Mouse (Mus musculus): Measurements from ENCODE around the gene Large2.

The Large2 gene

DNA sequence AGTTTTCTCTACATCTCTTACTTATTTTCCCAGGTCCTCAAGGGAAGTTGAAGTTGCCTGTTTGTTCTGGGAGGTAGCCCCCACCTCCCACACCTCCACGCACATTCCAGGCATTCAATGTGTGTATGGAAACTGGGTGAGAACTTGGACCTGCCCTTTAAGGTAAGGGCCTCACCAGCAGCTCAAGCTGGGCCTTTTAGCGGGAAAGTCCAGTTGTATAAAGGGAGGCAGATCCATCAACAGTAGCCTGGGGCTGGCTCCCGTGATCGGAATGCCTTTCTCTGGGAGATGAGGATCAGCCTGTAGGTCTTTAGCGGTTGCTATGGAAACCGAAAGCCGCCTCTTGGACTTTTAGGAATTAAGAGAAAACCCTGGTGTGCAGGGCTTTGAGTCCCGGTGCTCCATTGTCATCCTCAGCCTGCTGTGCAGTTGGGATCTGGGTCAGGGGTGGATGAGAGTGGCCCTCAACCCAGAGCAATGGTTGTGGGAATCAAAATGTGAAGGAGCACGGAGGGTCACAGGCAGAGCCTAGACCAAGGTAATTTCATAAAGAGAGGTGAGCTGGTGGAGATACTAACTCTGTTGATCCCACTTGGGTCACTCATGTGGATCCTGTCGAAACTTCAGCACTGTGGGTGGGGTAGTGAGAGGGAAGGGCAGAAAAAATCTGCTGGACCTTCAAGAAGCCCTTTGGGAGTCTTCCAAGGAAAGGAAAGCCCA is 2.5 kb downstream of the Large2 start:
- DNase-seq (ENCODE audit: low read depth, low spot score), result no peak

DNA sequence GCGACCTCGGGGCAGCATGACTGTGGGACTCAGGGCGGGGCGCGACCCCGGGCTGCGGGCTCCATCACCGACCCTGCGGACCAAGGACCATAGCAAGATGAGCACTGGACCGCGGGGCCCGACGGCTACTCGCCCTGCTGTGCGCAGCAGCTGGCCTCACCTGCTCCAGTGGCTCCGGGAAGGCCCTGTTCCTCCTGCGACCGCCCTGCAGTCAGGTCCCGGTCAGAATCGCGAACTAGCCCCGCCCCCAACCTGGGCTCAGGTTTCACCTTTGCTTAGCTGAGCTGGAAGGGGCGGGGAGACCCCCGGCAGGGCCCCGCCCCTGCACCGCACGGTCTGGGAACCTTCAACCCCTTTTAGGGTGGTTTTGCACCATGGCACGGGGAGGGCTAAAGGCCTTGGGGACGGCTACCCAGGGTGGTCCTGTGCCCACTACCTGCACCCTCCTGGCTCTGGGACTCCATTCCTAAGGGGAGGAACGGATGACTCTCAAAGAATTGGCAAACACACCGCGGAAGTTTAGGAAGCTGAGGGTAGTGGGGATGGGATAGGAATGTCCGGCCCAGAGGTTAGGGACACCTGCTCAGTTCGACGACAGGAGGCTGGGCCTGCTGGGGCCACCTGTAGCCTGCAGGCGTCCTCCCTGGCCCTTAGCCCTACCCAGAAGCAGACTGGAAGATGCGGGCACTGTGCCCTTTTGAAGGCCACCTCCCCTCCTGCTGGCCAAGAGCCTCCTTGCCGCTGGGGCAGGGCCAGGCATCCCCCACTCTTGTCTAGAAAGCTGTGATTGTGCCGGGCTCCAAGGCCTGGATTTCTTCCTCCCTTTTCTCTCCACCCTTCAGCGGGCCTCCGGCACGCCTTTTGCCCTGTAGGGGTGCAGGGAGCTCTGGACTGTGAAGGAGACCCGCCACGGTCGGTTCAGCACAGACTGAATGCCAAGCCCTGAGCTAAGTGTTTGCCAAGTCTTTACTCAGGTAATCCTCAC is 3.6 kb downstream of the Large2 start:
- DNase-seq (ENCODE audit: low read depth, low spot score), result peak; percentile 82

DNA sequence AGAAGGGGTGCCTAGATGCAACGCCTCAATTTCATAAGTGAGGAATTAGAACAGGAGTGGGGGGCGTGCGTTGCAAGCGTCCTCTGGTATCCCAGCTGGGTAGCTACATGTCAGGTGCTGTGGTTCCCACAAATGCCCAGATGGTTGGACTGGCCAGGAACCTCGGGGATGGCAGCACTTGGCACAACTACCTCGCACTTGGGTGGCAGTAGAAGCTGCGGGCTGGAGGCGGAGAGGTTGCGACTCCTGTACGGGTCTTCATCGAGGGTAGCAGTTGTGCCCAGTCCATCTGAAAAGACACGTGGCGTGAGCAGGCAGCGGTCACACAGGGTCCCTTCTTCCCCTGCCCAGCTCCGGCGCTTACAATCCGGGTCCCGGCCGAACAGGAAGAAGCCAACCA is 4.3 kb downstream of the Large2 start:
- DNase-seq (ENCODE audit: low read depth, low spot score), result no peak

DNA sequence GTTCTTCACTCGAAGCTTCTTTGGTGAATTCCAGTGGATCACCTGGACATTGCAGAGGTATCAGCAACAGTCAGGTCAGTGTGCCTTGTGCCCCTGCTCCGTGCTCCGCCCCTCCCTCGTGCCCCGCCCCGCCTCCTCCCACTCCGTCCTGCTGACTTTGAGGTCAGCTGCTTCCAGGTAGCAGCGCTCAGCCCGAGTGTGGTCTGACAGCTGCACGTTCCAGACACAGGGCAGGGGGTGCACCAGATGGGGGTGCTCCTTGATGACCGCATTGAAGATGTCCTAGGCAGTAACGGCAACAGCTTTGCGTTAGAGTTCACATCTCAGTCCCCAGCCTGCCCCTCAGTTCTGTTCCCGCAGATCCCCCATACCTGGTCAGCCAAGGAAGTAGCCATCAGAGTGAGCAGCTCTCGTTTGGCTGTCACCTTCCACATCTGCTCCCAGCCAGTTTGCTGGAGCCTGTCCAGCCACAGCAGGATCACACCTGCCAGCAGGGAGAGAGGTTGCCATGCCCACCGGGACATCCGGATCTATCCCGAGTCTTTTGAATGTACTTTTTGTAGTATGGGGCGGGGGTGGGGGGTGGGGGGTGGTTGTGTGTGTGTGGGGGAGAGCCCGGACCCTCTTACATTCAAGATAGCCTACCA is 7.2 kb downstream of the Large2 start:
- no peak for DNase-seq (ENCODE audit: low read depth, low spot score)

DNA sequence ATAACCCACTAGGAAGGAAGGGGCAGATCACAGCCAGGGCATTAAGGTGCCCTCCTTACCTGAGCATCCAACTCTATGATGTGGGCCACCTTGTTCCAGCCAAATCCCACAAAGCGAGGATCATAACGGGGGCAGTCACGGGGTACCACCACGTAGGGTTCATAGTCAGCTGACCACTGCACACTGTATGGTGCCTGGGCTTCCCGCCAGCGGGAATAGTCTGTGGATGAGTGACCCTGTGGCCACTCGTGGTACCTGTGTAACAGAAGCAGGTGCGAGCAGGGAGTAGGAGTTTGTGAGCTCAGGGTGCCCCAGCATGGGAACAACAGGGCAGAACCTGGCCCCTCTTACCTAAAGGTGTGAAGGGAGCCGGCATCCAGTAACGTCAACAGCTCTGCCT is 9.1 kb downstream of the Large2 start:
- DNase-seq (ENCODE audit: low read depth, low spot score), result no peak

DNA sequence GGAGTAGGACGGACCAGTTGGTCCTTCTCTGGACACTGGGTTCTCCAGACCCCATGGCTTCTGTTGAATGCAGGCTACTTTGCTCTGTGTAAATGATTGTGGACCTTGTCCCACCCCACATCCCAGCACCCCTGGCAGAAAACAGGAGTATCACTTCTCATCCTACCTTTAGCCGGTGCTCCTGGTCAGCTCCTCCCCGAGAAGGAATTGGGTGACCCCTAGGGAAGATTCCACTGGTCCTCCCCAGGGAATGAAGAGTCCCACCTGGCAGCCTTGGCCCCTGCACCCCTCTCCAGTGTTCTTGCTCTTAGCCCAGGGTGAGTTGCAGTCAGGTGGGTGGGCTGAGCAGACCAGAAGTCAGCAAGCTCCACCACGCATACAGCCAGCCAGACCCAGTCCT is 10.6 kb downstream of the Large2 start:
- DNase-seq (ENCODE audit: low read depth, low spot score), result no peak

DNA sequence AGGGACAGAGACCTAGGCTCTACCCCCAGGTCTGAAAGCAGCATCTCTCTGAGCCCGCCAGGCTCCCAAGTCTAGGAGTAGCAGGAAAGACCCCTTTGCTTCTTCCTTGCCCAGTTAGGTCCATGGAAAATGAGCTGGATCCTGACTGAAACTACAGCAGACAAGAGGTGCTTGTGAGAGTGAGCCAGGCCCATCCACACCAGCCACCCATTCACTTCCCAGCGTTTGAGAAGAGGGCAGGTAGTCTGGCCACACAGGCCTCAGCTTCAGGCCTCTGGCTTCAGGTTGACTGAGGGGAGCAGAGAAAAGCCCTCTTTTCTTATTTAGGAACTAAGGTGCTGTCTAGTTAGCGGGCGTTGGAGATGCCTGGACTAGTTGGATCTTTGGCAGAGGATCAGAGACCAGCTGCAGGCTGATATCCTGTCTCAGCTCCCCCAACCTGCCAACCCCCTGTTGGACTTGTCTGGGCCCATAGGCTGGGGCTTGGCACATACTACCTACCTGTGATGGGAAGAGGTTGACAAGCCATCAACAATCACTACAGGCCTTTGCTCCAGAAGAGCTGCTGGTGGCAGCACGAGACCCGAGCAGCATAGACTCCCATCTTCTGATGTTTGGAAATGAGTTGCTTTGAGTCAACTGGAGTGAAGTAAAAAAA is 12.0 kb downstream of the Large2 start:
- no peak for DNase-seq (ENCODE audit: low read depth, low spot score)

DNA sequence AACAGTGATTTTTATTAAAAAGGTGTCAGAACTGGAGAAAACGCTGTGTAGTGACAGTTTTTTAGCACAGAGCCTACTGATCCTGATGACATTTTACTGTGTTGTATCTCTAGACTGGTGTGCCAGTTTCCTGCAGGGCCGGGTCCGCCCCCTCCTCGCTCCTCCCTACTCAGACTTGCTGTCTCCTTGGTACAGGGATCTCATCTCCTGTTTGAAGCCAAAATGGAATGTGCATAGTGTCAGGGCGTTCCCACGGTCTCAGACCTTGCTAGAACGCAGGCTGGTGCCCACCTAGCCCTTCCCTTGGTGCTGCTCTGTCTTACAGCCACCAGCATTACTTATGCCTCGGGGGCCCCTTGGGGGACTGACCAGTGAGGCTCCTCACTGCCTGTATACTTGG is 12.9 kb downstream of the Large2 start:
- no peak for DNase-seq (ENCODE audit: low read depth, low spot score)

DNA sequence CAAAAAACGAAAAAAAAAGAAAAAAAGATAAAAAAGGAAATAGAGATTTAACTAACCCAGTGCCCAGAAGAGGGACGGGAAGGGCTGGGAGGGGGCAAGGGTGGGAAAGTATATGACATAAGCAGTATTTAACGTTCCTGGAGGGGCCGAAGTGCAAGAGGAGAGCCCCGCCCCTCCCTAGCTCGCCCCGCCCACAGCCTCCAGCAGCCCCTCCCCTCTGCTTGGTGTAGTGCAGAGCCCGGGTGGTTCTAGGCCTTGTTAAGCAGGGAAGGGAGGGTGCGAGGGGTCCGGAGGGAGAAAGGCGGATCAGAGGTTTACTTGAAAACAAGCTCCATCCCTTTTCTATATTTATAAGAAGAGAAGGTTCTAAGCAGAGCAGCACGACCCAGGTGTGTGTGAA is 13.8 kb downstream of the Large2 start:
- no peak for DNase-seq (ENCODE audit: low read depth, low spot score)

DNA sequence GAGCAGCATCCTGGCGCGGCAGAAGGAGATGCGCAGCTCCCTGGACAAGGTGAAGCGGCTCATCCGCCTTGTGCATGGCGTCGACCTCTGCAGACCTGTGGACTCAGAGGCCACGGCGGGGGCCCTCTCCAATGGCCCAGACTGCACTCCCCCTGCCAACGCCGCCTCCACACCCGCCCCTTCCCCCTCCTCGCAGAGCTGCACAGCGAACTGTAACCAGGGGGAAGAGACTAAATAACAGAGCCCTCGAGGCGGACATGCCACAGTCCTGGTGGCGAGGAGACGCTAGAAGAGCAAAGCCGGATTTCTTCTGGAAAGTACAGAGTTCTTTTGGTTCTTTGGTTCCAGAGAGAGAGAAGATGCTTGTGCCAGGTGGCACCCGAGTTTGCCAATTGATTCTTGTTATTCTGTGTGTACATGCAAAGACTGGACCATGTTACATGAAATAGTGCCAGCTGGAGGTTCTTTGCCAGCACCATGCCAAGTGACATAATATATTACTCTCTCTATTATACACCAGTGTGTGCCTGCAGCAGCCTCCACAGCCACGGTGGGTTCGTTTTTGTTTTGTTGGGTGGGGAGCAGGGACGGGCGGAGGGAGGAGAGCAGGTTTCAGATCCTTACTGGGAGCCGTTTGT is 14.4 kb downstream of the Large2 start:
- DNase-seq (ENCODE audit: low read depth, low spot score), result no peak

DNA sequence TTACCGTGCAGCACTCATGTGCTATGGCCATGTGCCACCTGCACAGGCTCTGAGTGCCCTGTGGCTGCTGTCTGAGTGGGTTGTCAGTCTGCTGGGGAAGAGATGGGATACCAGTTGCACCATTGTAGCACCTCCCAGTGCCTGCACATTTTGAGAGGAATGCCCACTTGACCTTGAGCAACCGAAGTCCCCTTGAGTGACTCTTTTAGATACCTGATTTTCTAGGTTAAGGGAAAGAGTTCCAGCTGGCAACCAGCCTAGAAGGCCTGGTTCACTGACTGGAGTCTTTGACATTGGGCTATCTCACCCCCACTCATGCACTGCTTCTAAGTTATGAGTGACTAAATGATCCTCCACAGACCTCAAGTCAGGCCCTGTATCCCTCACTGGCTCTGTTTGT is 15.4 kb downstream of the Large2 start:
- no peak for DNase-seq (ENCODE audit: low read depth, low spot score)

DNA sequence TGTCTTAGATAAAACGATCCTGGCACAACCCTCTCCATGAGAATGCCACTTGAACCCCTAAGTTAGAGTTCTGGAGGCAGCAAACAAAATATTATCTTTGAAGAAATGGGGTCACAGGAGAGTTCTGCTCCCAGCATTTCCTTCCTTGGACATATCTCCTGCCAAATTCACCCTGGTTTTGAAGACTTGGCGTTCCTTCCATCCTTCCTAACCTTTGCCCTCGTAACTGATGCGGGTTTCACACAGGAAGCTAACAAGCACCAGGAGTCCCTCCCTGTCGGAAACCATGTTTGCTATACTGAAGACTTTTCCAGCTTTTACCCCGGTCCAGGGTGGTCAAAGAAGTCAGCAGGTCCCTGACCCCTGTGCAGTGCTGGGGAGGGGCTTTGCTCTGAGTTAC is 20.4 kb downstream of the Large2 start:
- no peak for DNase-seq (ENCODE audit: low read depth, low spot score)

DNA sequence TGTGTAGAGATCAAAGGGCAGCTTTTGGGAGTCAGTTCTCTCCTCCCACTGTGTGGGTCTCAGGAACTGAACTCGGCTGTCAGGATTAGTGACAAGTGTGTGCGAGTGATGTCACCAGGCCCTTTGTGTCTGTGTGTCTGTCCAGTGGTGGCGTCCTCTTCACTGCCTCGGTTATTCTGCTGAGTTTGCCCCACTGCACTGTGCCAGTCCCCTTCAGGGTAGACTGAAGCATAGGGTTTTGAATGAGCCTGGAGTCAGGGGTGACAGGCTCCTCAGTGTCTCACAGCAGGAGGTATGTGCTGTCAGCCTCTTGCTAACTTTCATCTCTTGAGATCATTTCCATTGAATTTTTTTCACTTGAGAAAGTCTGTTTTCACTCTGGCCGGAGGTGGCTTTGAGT is 21.3 kb downstream of the Large2 start:
- DNase-seq (ENCODE audit: low read depth, low spot score), result no peak

DNA sequence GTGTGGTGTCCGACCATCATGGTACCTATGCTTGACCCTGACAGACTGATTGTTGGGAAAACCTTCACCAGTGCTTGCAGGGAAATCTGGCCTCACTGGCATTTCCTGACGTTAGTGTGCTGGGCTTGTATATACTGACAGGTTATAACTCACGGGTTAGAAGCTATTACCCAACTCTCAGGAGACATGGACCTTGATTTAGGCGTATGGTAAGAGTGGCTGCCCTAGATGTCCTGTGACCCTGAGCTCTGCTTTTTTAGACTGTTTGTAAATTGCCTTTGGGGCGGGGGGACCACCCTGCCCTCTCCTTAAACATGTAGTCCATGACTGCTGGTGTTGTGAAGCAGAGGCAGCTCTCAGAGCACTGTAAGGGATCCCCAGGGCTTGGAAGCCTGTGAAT is 24.0 kb downstream of the Large2 start:
- DNase-seq (ENCODE audit: low read depth, low spot score), result no peak

DNA sequence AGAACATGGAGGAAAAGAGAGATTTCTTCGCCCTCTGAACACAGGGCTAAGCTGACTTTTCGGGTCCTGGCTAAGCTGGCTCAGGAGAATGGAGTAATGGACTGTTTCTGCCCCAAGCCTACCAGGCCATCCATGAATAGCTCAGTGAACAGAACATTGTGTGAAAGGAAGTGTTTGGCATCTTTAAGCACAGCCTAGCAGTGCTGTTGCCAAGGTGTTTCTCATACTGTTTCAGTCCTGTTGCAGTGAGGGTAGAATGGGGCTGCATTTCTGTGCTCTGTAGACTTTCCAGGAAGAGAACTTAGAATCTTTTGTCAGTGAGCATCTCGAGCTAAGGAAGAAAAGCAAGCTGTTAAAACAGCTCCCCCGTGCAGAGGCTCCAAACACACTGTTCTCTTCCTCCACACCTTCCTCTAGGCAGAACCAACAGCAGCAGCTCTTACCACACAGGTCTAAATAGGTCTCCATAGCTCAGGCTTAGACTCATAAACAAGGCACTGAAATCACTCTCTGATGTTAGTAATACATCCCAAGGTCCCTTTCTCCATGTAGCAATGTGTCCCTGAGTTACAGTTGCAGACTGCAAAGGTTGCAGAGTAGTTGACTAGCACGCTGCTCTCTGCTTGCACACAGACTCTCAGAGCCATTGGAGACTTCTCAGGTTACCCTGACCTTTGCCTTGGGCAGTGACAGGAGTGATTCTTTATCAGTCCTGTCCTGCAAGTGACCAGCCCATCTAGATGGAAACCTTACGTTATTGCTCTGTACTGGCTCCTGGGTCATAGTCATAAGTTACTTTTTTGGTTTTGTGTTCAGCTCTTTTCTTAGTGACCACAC is 24.9 kb downstream of the Large2 start:
- no peak for DNase-seq (ENCODE audit: low read depth, low spot score)

DNA sequence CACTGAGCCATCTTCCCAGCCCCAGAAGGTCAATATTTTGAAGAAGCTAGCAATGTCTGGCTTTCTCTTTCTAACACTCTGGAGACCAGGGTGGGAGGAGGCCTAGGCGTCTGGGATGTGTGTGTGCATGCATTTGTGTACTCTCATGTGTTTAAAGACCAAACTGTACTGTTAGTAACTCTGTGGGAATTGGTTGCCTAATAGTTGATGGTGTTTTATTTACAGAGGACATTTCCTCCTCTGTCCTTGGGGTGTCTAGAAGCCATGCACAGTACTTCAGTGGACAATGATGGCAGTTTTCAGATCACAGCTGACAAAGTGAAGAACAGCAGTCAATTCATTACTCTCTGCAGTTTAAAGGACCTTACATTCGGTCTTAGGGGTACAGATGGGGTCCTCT is 27.5 kb downstream of the Large2 start:
- no peak for DNase-seq (ENCODE audit: low read depth, low spot score)

DNA sequence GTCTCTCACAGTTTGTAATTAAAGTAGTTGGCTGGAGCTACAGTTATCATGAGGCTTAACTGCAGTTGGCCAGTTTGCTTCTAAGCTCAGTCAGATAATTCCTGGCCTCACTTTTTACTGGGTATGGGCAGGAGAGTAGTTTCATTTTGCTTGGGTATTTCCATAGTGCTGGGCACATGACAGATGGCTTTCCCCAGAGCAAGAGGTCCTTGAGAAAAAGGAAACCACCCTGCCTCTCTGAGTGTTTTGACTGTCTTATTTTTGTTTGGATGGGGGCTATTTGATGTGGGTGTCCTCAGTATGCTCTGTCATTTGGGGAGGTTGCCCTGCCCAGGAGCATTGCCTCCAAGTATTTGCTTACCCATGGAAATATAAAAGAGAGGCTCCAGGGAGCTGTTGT is 32.3 kb downstream of the Large2 start:
- DNase-seq (ENCODE audit: low read depth, low spot score), result no peak

DNA sequence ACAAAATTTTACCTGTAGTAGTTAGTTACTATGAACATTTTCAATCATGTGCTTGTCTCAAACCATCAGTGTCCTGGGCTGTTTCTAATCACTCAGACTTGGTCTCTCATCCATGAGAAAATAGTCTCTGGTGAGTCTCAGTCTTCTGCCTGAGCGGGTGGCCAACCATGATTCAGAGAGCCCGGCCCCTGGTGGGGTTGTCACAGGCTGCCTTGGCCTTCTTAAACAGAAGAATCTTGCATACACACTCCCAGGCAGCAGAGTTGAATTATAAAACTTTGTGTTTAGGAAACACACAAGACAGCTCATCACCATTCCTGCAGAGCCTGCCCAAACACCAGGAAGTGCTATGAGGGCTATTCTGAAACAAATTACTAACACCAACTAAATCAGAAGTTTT is 42.8 kb downstream of the Large2 start:
- no peak for DNase-seq (ENCODE audit: low read depth, low spot score)

DNA sequence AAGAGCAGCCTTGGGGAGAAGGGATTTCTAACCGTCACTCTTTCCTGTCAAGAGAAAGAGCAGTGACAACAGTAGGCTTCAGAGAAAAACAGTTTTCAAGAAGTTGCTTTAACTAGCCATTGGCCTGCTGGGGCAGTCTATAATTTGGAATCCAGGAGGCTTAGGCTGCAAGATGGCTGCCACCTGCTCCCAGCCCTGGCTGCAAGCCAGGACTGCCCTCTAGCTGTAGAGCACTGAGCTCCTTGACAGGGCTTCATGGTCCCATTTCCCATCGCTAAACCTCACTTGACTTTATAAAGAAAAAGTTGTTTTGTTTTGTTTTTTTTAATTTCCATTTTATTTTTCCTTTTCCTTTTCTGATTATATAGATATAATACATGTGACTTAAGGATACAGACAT is 43.3 kb downstream of the Large2 start:
- DNase-seq (ENCODE audit: low read depth, low spot score), result no peak

DNA sequence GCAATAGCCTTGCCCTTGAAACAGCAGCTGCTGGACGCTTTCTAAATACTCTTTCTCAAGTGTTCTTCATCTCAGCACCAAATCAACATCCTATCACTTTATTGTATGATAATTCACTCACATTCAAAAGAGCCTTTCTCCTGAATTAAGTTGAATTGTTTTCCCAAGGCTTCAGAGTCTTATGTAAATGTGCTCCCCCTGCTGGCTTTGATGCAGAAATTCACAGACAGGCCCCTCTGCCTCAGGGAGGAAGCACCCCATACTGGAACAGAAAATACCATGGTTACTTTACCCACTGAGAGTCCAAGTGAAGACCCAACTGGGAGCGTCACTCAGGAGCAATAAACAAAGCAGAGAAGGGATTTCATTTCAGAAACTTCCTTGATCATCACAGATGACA is 43.8 kb downstream of the Large2 start:
- DNase-seq (ENCODE audit: low read depth, low spot score), result no peak

DNA sequence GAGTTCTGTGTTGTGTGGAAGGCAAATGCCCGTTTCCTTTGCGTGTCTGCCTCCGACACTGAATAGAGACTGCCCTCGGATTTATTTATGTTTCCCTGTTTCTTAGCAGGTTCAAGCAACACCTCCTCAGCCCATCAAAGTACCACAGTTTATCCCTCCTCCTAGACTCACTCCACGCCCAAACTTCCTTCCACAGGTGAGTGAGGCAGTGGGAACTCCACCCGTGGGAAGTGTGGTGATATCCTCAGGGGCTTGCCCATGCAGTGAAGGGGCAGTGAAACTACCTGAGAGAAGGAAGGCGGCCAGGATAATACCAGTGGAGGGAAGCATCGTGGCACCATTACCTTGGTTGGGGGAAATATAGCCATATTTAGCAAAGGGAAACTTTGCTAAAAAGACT is 46.5 kb downstream of the Large2 start:
- no peak for DNase-seq (ENCODE audit: low read depth, low spot score)

Measured in WW6 (cell line).